Mouse (Mus musculus) retina, postnatal 7 days (tissue): Measurements from ENCODE around the gene Fancg.

Source experiments
- DNase-seq: peaks from one replicate; pipeline ENCODE4 v3.0.0-alpha.2; 2012; ENCODE audit warnings: low read depth, low spot score

Fancg gene

DNA sequence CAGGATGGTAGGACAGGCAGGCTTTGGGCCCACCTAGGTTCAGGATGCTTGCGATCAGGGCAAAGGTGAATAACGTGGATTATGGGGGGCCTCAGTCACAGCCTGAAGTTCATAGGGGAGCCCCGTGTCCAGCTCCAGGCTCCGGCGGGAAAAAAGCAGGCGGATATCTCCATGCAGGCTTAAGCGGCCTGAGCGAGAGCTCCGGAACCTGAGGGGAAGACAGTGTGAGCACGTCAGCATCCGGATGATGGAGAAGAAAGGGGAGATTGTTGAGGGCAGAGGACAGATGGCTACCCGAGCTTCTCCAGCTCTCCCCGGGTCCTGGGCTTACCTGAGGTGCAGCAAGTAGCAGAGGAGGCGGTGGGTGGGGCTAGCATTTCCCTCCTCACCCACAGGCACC is 23.2 kb upstream of the Fancg start:
- DNase-seq = no peak

- DNase-seq = no peak
These were observed 22.2 kb upstream of the Fancg start for GRCm38 (mm10) chr4:43032501-43032900.

DNA sequence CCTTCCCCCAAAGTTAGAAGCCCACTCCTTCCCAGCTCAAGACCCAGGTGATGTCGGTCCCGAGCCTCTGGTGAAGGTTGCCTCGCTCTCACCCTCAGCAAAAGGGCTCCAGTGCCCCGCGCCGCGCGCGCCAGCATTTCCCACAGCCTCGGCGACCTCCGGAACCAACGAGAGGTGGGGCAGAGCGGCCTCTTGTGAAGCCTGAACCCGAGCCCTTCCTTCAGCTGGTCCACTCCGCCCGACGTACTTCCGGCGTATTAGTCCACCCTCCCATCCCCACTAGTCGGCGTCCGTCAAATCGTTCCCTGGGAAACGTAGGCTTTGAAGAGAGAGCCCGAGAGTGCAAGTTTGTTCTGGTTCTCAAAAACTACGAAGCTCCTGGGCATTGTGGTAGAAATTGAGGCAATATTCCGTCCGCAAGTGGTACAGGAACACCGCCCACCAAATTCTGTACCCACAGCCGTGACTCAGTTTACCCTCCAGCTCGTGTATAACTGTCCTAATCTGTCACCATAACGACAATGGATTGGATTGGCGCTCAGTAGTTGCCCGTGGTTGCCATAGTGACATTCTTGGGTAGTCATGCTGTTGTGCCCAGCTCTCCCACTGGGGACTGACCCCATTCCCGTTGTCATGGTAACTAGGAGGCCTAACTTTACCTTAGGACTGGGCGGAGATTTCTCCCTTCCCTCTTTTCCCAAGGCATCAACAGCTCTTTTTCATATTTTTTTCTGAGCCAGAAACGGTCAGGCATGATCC is 21.1 kb upstream of the Fancg start, which contains the start of gene Stoml2:
Gene Stoml2 (minus strand): TSS at position 474 of the 759 bp plus-strand sequence.
- peak; percentile 91 for DNase-seq

DNA sequence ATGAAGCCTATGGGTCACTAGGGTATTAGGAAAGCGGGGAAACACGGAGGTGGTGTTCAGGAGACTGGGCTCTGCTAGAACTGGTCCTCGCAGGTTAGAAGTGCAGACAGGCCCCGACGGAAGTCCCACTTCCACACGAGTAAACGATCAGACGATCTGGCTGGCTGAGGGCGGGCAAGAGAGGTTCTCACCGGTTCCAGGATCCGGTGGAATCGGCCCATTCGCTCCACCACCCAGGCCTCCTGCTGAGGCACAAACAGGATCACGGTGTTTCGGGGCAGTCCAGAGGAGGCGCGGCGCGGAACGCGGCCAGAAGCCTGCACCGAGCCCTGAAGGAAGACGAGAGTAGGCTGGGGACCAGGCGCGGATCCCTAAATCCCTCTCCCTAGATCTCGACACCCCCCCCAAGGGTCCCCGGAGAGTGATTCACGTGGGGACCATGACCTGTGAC is 20.5 kb upstream of the Fancg start:
- DNase-seq = no peak

GRCm38 (mm10) chr4:43030352-43030751 is 20.0 kb upstream of the Fancg start:
- DNase-seq = no peak

DNA sequence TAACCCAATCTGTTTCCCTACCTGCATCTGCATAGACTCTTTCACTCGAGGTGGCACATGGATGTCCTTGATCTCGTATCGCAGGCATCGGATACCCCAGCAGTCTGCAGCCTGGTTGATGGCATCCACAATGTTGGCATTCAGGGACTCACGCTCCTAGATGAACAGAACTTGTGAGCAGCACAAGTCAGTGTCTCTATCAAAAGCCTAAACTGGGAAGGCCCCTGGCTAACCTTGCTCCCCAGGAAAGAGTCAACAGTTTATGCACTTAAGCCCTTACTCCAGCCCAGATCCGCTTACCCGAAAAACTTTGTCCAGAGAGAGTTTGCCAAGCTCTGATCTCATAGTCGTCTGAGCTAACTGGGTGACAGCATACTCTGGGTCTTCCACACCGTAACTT is 19.4 kb upstream of the Fancg start:
- DNase-seq = no peak

DNA sequence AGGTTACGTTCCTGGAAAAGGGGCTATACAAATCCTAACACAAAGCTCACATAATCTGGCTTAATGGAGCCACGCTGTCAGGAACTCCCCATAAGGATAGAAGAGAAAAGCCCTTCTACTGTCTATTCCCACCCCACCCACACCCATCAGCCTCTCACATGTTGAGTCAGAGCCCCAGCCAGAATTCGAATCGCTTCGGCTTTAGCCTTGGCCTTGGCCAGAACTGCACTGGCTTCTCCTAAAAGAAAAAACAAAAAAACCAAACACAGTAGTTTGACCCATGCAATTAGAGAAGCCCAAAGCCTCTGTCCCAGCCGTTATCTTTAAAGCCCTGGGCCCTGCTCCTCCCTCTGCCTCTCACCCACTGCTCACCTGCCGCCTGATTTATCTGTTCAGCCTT is 18.8 kb upstream of the Fancg start:
- no peak for DNase-seq

GRCm38 (mm10) chr4:43025084-43025960 is 15.0 kb upstream of the Fancg start, which contains the start of gene Pigo:
TSS of gene Pigo (minus strand) at chr4:43025819.
- DNase-seq = peak; percentile 90

DNA sequence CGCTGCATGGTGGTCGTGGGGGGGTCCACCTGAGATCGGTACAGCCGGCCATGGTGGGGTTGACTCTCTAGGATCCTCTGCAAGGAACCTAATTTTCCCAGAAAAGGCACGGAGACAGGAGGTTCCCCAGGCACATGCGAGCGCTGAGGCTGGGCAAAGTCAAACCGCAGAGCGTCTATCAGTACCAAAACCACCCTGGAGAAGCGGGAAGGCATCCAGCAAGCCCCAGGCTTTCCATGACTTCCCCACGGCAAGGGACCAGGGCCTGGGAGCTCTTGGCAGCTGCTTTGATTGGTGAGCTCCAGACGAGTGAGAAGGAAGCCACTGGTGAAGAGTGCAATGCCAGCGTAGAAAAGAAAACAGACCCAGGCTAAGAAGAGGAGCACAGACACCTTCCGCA is 14.4 kb upstream of the Fancg start:
- DNase-seq = no peak

DNA sequence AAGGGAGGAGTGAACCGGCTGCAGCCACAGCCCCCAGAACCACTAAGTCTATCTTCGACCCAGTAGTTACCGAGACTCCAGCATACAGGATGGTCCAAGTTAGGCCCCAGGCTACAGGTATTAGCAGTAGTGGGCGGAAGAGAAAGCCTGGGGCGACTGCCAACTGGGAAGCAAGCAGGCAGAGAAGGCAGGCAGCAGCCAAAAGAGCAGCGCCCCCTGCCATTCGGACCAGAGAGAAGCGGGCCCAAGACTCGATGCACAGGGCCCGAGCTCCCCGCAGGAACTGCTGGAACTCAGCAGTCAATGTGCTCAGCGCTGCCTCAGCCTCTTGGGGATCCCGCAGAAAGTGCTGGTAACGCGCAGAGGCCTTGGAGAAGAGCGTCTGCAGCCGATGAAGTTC is 11.0 kb upstream of the Fancg start:
- DNase-seq = no peak

DNA sequence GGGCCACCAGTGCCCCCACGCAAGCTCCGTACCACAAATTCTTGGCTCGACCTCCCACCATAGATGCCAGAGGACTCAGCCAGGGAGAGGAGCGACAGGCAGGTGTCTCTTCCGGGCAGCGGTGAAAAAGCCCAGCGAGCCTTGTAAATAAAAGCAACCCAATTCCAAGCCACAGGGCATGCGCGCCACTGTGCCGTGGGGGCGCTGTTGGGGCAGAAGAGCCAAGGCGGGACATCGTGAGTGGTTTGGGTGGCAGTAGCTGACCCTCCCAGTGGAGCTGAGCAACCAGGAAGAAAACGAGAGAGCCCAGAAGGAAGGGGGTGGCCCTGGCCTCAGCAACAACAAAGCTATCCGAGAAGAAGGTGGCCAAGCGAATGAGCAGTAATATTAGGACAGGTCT is 10.6 kb upstream of the Fancg start:
- DNase-seq = no peak

DNA sequence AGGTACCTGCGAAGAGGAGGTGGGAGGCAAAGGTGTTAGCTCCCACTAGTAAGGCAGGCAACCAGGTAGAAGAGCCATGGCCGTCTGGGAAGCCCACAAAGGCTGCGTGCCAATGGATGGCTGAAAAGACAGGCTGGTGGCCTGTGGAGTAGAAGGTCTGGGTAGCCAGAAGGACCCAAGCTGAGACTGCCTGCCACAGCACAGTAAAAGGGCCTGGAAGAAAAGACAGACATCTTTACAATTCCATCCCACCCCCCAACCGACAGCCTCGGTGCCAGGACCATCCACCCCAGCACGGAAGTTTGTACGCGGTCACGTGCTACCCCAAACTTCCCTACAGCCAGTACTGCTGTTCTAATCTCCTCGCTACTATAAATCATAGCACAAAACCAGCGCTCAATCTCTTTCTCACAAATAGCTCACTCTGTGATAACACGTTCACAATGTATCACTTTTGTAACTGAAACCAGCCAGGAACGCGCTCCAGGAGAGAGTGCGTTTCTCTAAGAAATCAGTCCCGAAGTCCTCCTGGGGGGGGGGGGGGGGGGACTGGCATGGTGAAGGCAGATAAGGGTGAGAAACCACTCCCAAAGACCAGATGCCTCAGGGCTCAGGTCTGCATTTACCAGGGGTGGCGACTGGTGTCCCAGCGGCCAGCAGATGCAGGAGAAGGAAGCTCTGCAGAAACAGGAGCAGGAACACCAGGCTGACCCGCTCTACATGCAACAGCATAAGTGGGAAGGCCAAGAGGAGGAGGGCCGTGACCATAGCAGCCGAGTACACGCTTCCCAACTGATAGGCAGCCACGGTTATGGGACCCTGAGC is 9.5 kb upstream of the Fancg start:
- no peak for DNase-seq

DNA sequence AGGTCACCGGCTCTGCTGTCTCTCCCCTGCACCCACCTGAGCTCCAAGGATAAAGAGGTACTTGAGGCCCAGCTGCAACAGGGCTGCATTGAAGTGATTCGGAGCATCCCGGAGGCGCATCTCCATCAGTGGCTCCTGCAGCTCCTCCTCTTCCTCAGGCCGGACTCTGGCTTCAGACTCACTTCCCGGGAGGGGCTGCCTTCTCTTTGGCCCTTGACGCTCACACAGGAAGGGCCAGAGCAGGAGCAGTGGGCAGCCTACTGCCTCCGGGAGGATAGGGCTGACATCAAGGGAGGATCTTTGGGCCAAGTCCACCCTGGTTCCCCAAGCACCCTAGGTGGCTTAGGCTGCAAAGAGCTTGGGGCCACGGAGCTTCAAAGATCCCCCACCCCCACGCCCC is 8.9 kb upstream of the Fancg start:
- DNase-seq = no peak

DNA sequence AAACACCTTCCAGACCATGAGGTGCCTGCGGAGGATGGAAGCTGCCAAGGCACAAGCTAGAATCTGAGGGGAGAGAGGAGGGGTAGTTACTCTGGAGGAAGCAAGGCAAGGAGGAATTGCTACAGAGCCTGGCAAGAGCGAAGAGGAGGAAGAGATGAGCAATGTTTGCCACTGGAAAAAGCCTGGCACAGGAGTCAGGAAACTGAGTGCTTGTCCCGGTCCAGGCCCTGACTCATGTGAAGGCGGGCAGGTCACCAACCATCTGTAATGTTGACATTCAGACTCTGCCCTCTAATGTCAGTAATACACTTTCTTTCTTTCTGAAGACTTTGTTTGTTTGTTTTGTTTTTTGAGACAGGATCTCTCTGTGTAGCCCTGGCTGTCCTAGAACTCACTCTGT is 7.8 kb upstream of the Fancg start:
- DNase-seq = no peak

- no peak for DNase-seq
These were observed 1.8 kb upstream of the Fancg start for GRCm38 (mm10) chr4:43012091-43012490.

- DNase-seq = no peak
These were observed 4.5 kb downstream of the Fancg start for GRCm38 (mm10) chr4:43005765-43006164.

DNA sequence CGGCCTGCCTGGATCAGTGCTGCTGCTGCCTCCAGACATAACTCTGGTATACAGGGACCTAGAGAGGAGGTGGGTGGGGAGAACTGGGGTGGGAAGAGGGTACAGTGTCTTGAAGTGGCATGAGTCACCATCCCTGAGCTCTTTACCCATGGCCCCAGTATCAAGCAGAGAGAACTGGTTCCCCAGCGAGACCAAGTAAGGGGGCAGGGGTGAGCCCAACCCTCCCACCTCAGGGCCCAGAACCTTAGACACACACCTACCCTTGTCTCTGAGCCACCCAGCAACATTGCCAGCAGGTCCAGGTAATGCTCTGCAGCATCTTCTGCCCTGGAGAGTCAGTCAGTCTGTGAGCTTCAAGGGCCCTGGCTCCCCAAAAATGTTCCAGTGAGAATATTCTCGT is 5.4 kb downstream of the Fancg start:
- no peak for DNase-seq

GRCm38 (mm10) chr4:43002756-43003439 is 7.4 kb downstream of the Fancg start:
- DNase-seq = no peak

DNA sequence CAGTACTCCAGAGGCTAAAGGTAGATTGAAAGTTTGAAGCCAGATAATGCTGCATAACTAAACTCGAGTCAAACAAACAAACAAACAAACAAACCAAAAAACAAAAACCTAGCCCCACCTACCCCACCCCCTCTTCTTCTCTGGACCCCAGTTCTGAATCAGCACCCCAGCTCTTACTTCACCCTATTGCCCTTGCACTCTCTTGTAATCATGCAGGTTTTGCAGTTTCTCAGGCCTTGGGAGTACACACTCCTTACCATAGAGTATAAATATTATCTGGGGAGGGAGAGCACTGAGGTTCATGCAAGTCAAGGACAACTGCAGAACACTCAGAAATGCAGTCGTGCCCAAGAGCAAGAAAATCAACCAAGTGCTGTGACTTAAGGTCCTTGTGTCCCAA is 9.0 kb downstream of the Fancg start:
- no peak for DNase-seq

- peak; percentile 98 for DNase-seq
These were observed 9.9 kb downstream of the Fancg start, which contains the start of gene Vcp for GRCm38 (mm10) chr4:43000141-43000986. TSS of gene Vcp (minus strand) at chr4:43000507.
